Mouse (Mus musculus) fat pad, adult 2 months (tissue): ENCODE measurements around the gene Clec4a3.
"Not testable (repeated sequence)": the region's sequence is repeated elsewhere in the genome, so short reads cannot be mapped to it uniquely, and the experiment has no call there.

Experiments
- DNase-seq: peaks from one replicate; pipeline ENCODE4 v3.0.0-alpha.2; 2011; ENCODE audit warnings: low read depth, low spot score; ENCODE audit errors: extremely low read depth

The Clec4a3 gene

GRCm38 (mm10) chr6:122952401-122952800 is at the start of gene Clec4a3:
TSS of gene Clec4a3 (plus strand) at chr6:122952515.
- no peak for DNase-seq

- no peak for DNase-seq
These were observed 32.4 kb upstream of the Clec4a3 start for GRCm38 (mm10) chr6:122919922-122920321.

- no peak for DNase-seq
These were observed 30.9 kb upstream of the Clec4a3 start, which contains the start of gene Clec4a1 for GRCm38 (mm10) chr6:122921451-122921850. TSS of gene Clec4a1 (plus strand) at chr6:122921848.

GRCm38 (mm10) chr6:122934845-122935244 is 17.5 kb upstream of the Clec4a3 start:
- DNase-seq, result no peak

- DNase-seq, result no peak
These were observed 12.7 kb upstream of the Clec4a3 start for GRCm38 (mm10) chr6:122939618-122940017.

GRCm38 (mm10) chr6:122946760-122947159 is 5.6 kb upstream of the Clec4a3 start:
- no peak for DNase-seq

- no peak for DNase-seq
These were observed 12.2 kb downstream of the Clec4a3 start for GRCm38 (mm10) chr6:122964562-122964961.

GRCm38 (mm10) chr6:122969048-122969447 is 16.7 kb downstream of the Clec4a3 start:
- no peak for DNase-seq

GRCm38 (mm10) chr6:122989876-122990437 is 37.6 kb downstream of the Clec4a3 start, which contains the start of gene Clec4a4:
TSS of gene Clec4a4 (plus strand) at chr6:122990367.
- no peak for DNase-seq

- not testable (repeated sequence) for DNase-seq
These were observed 52.4 kb downstream of the Clec4a3 start for GRCm38 (mm10) chr6:123004696-123005095.

GRCm38 (mm10) chr6:123005591-123005990 is 53.3 kb downstream of the Clec4a3 start:
- no peak for DNase-seq
